Mouse (Mus musculus) C2C12 (cell line): ENCODE measurements around the gene Igdcc3. TPM values are rescaled to one million over a fixed set of nuclear protein-coding genes. Genes with fewer than 3 reads are reported as not detected.

Source experiments
- H3K27me3 ChIP-seq: one replicate; pipeline ENCODE4 v1.6.1; 2011; ENCODE audit not compliant: control insufficient read depth, insufficient read depth, insufficient read length
- H3K36me3 ChIP-seq: one replicate; pipeline ENCODE4 v1.6.1; 2011; ENCODE audit not compliant: control insufficient read depth, insufficient read depth
- H3K4me3 ChIP-seq: one replicate; pipeline ENCODE4 v1.5.1; 2011; ENCODE audit warnings: mild to moderate bottlenecking, control low read depth; ENCODE audit not compliant: poor library complexity, insufficient read depth, severe bottlenecking
- H3K79me2 ChIP-seq: one replicate; pipeline ENCODE4 v1.6.1; 2011; ENCODE audit not compliant: control insufficient read depth, insufficient read depth
- H3K79me3 ChIP-seq: one replicate; pipeline ENCODE4 v1.6.1; 2011; ENCODE audit warnings: low read depth, control low read depth
- H3ac ChIP-seq: one replicate; pipeline ENCODE3; 2011; ENCODE audit warnings: low read depth; ENCODE audit not compliant: control insufficient read depth, insufficient read length
- CEBPB ChIP-seq: IDR thresholded peaks from one replicate; pipeline ENCODE4 v1.6.1; 2011; ENCODE audit warnings: low read depth, mild to moderate bottlenecking, control low read depth, moderate library complexity
- CTCF ChIP-seq: IDR thresholded peaks from one replicate; pipeline ENCODE4 v1.5.1; 2011; ENCODE audit not compliant: control insufficient read depth, insufficient read depth, insufficient read length
- FOSL1 ChIP-seq: IDR thresholded peaks from one replicate; pipeline ENCODE4 v1.8.0; 2011; ENCODE audit warnings: mild to moderate bottlenecking, low read length; ENCODE audit not compliant: poor library complexity, insufficient read depth, severe bottlenecking
- MAX ChIP-seq: IDR thresholded peaks from one replicate; pipeline ENCODE4 v1.6.1; 2011; ENCODE audit warnings: mild to moderate bottlenecking, control low read depth
- MYOD1 ChIP-seq: IDR thresholded peaks from one replicate; pipeline ENCODE4 v1.6.1; 2011; ENCODE audit warnings: low read depth; ENCODE audit not compliant: control insufficient read depth, insufficient read length
- MYOG ChIP-seq: IDR thresholded peaks from one replicate; pipeline ENCODE4 v1.6.1; 2011; ENCODE audit not compliant: control insufficient read depth, insufficient read length; ENCODE audit errors: extremely low read depth
- USF1 ChIP-seq: IDR thresholded peaks from one replicate; pipeline ENCODE4 v1.6.1; 2011; ENCODE audit warnings: low read depth, mild to moderate bottlenecking, control low read depth, moderate library complexity
- polyA plus RNA-seq: library from polyadenylated mRNA; unstranded; fragments of >200 nt; fragmentation: generic; extraction: Trizol; gene quantifications from one replicate; pipeline ENCODE4 v1.2.1, GENCODE M21; 2012; ENCODE audit warnings: missing spikeins

The Igdcc3 gene
- polyA plus RNA-seq, 1 experiment, result not detected

DNA sequence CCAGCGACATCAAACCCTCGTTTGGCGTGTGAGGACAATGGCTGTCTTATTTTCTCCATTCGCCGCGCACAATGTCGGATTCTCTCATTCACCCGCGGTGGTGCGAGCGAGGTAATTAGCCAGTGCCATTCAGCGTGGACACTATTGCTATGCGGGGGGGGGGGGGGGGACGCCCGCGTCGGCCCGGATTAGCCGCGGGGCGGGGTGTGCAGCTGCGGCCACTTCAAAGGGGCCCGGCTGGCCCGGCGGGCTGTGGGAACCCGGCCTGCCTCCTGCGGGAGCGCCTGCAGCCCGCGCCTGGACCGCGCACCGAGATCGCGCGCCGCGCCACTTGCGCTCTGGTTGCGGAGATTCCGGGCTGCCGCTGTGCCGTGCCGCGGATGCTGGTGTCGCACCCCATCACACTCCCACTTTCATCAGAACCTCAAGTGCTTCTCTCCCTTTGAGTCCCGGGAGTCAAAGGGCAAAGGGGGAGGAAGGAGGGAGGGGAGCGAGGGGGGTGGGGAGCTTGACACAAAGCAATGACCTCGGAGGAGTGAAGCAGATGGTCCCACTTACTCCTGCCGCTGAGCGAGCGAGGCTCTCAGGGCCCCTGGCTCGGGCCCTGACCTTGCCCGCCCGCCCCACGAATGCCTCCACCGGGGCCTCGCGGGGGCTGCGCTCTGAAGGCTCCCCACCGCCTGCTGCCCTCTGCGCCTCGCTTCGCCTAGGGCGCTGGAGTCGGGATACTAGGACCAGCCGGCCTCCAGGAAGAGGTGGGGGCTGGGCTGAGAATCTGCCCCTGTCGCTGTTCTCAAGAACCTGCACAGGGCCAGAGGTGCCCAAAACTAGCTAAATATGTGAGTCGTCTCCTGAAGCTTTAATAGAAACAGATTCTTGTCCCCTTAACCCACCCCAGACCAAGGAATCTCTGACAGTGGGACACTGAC is 22.0 kb downstream of the Igdcc3 start:
- TF ChIP-seq MAX (no peak), MYOD1 (no peak), USF1 (no peak), MYOG (no peak), CTCF (no peak), FOSL1 (no peak), CEBPB (no peak)
- peaks cover 56% of the 10 kb centered on the region for H3K27me3 ChIP-seq
- H3K79me3 ChIP-seq, result no peaks in the 10 kb centered on the region
- H3K36me3 ChIP-seq, result no peaks in the 10 kb centered on the region
- H3ac ChIP-seq, result no peak overlapping the region
- no peaks in the 10 kb centered on the region for H3K79me2 ChIP-seq
- H3K4me3 ChIP-seq, result no peak overlapping the region

DNA sequence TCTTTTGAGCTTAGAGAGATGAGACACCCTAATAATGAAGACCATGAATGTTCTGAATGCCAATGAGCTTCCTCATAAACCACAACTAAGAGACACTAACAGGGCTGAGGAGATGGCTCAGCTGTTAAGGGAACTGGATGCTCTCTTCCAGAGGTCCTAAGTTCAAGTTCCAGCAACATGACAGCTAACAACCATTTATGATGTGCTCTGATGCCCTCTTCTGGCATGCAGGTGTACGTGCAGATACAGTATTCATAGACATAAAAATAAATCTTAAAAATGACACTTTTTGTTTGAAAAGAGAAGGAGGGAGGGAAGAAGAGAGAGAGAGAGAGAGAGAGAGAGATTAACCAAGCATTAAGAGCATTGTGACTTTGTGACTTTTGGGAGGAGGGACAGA is 23.9 kb downstream of the Igdcc3 start:
- Histone ChIP-seq H3ac (no peak overlapping the region), H3K79me3 (no peaks in the 10 kb centered on the region), H3K27me3 (peaks cover 40% of the 10 kb centered on the region), H3K79me2 (no peaks in the 10 kb centered on the region), H3K36me3 (no peaks in the 10 kb centered on the region), H3K4me3 (no peak overlapping the region)
- no peak for TF ChIP-seq MYOG
- no peak for TF ChIP-seq CEBPB
- no peak for TF ChIP-seq MAX
- TF ChIP-seq CTCF, result no peak
- TF ChIP-seq USF1, result no peak
- no peak for TF ChIP-seq FOSL1
- no peak for TF ChIP-seq MYOD1

DNA sequence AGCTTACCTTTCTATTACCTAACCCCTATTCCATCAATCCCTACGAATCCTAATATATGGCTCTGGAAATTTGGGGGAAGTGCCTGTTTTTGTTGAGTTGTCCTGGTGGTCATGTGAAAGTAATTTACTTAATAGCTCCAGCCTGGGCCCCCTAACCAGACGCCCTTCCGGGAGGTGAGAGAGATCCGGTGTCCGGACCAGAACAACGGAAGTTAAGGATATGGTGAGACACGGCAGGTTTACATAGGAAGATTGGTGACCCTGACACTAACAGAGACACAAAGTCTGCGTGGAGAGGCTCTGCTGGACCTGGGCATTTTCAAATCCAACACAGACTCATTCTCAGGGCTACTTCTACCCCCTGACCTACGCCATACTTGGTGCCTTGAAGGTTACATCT is 25.4 kb downstream of the Igdcc3 start:
- TF ChIP-seq CTCF, result no peak
- no peak for TF ChIP-seq MYOG
- TF ChIP-seq MAX, result no peak
- no peaks in the 10 kb centered on the region for H3K79me3 ChIP-seq

DNA sequence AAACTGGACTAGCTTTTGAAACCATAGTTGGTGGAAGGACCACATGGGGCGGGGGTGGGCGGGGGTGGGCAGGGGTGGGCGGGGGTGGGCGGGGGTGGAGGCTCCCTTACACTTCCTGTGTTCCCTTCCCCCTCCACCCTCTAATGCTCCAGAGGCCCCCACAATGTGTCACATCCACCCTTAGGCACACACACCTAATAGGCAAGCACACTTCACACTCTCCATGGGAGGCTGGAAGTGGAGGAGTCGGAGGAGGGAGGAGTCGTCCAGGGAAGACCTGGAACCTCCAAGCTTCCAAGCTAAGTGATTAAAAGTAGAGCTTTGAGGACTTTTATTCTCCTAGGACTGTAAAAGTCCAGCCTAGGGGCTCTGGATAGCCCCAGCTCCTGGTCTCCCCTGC is 27.5 kb downstream of the Igdcc3 start:
- Histone ChIP-seq H3K4me3 (no peak overlapping the region), H3ac (no peak overlapping the region), H3K79me3 (no peaks in the 10 kb centered on the region), H3K79me2 (no peaks in the 10 kb centered on the region), H3K36me3 (no peaks in the 10 kb centered on the region), H3K27me3 (peaks cover 18% of the 10 kb centered on the region)
- TF ChIP-seq MAX (no peak), FOSL1 (no peak), CTCF (no peak), CEBPB (no peak), MYOG (no peak), USF1 (no peak), MYOD1 (no peak)

More for the DNA sequence above, 25.4 kb downstream of the Igdcc3 start:
- Histone ChIP-seq H3ac (no peak overlapping the region), H3K4me3 (no peak overlapping the region), H3K36me3 (no peaks in the 10 kb centered on the region), H3K79me2 (no peaks in the 10 kb centered on the region), H3K27me3 (peaks cover 34% of the 10 kb centered on the region)

DNA sequence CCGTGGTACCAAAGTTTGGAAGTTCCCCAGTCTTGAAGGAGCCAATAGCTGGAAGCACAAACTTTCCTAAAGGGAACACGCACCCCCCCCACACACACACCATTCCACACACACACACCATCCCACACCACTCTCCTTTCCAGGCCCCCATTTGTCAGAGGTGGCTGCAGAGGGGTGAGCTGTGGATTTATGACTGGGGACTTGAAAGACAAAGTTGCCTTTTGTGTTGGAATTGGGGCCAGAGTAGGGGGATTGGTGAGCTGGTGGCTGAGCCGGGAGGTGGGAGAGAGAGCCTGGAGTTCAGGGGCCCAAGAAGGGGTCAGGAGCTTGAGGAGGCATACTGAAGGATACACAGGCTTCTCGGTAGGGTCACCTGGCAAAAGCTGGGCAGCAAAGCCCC is 28.0 kb downstream of the Igdcc3 start:
- TF ChIP-seq USF1 (no peak), MYOG (no peak), CEBPB (no peak), MYOD1 (no peak), FOSL1 (no peak), CTCF (no peak), MAX (no peak)
- Histone ChIP-seq H3K79me2 (no peaks in the 10 kb centered on the region), H3K36me3 (no peaks in the 10 kb centered on the region), H3ac (no peak overlapping the region), H3K79me3 (no peaks in the 10 kb centered on the region), H3K4me3 (no peak overlapping the region), H3K27me3 (peaks cover 19% of the 10 kb centered on the region)

DNA sequence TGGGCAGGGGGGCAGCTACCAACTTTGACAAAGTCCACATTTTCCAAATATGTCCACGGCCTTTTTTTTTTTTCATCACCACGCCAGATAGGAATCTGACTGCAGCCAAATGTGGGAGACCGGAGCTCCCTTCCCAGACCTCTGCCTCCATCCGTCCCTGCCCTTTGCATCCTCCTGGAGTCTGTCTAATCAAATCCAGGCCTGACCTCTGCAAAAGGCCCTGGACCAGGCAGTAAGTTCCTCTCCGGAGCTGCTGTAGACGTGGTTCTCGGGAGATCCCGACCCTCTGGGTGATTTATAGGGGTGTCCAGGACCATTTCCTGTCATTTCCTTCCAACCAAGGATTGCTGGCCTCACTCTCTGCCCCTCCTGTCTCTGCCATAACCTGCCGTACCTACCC is 31.7 kb downstream of the Igdcc3 start:
- peaks cover 36% of the 10 kb centered on the region for H3K27me3 ChIP-seq
- no peaks in the 10 kb centered on the region for H3K36me3 ChIP-seq
- TF ChIP-seq CTCF (no peak), MYOD1 (no peak), MAX (no peak), USF1 (no peak), MYOG (no peak), FOSL1 (no peak), CEBPB (no peak)
- no peaks in the 10 kb centered on the region for H3K79me3 ChIP-seq
- no peak overlapping the region for H3K4me3 ChIP-seq
- H3ac ChIP-seq, result no peak overlapping the region
- H3K79me2 ChIP-seq, result no peaks in the 10 kb centered on the region
